Mouse (Mus musculus) cerebellum, postnatal 10 days (tissue): ENCODE measurements at regions not wholly inside any gene's neighbourhood (a gene's known extent, or its start where the extent isn't known, plus 50 kb on each side); places are given as distances from the start of the nearest gene placed in this dataset.

ENCODE experiments used
- DNase-seq, 2 experiments: peaks; one replicate each; pipeline ENCODE4 v3.0.0; 2021; ENCODE audit warnings: mixed read lengths in 2 of 2

DNA sequence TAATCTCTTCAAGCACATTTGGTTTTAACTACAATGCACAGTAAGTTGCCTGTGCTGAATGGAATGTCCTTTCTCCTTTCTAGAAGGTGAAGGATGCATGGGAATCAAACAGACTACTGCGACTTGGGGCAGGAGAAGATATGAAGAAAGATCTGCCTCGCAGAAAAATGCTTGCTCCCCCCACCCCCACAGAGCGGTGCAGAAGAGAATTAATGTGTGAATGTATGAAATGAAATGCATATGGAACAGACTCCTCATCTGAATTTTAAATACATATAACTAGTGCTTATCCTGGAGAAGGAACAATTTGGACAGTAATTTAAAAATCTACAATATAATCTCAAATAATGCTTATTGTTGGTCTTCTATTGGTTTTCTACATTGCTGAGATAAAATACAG is 283.0 kb upstream of the Clnk start:
- no peak for DNase-seq

DNA sequence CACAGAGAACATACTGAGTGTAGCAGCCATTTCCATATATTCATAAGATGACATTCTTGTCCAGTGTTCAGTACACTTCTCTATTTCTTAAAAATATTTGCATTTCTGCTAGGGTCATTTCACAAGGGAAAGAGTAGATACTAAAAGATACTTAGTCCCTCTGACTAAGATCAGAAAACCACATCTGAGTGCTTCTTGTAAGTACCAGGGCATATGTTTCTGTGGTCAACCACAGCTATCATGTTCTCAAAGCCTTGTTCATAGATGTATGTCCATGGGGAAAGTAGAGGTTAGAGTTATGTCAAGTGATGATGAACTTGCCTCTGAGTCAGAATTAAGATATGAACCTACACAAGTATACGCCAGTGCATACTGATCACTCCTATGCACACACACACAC is 279.2 kb upstream of the Clnk start:
- no peak for DNase-seq

DNA sequence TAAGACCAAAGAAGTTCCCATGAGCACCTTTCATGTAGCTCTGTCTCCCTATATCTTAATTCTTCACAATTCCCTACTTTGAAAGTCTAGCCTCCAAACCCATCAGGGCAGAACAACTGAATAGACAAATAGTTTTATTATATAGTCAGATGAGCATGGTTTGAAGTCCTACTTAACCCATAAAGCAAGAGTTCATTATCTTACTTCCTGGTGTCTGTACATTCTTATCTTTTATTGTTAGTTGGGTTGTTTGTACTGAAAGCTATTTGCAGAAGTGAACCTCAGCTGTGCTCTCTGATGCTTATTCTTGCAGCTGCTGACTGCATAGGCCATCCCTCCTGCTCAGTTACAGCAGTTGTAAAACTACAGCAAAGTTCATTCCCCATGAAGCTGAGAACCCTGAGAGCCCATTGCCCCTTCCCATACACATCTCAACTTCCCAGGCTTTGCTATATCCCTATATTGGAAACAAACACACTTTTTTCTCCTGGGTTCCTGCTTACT is 276.7 kb upstream of the Clnk start:
- DNase-seq, result no peak

DNA sequence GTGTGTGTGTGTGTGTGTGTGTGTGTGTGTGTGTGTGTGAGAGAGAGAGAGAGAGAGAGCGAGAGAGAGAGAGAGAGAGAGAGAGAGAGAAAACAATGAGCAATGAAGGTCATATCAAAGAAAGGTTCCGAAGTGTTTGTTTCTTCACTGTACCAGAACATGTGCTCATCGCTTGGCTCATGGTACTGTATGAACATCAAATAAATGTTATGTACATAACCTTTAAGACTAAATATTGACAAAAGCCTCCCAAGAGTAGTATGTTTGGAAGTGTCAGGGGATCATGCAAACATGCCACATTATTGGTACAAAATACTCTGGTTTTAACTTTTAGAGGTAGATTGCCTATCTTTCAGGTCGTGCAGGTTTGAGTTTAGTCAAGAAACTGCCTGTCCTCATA is 275.3 kb upstream of the Clnk start:
- no peak for DNase-seq

DNA sequence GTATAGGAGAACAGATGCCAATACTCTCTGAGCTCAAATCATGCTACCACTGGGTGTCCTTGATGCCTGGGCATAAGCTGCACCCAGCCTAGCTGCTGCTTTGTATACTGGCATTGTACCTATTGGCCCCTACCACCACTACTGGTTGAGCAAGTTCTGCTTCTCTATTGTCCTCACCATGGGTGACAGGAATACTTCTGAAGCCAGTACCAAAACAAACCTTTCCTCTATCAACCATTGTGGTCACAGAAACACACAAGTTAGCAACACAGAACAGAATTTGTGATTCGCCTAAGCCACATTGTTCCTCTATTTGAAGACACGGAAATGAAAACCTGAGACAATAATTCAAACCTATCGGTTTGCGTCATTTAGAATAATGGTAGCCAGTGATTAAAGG is 274.3 kb upstream of the Clnk start:
- DNase-seq, result no peak

DNA sequence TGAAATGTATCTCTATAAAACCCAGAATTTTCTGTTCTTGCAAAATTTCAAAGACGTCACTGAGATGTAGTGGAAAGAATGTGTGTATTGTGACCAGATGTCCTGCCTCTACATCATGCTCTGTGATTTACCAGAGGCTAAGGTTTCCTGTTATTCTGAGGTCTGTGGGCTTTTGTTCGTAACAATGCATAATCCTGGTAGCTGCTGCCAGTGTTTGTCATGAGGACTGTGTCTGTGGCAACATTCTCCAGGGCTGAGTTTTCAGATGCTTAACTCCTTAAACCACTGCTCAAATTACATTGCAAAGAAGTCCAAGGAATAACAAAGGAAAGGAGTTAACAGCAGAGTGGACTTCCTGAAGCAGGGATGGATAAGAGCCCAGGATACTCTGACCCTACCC is 269.0 kb upstream of the Clnk start:
- no peak for DNase-seq

DNA sequence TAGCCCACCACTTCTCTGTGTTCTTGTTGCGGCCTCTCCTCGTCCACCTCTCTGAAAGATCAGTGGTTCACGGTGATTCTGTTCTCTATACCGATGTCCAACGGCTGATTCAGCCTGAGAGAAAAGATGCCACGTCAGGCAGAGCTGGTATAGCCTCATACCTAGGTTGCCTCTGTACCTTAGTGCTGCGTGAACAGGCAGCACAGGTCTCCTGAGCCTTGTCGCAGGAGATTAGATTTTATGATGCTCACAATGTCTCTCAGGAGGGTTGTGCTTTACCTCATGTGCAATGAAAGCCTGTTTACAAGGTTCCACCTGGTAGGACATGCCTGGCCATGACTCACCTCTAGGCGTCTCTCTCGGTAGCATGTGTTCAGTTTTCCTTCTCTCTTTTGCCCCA is 267.6 kb upstream of the Clnk start:
- DNase-seq, result no peak

DNA sequence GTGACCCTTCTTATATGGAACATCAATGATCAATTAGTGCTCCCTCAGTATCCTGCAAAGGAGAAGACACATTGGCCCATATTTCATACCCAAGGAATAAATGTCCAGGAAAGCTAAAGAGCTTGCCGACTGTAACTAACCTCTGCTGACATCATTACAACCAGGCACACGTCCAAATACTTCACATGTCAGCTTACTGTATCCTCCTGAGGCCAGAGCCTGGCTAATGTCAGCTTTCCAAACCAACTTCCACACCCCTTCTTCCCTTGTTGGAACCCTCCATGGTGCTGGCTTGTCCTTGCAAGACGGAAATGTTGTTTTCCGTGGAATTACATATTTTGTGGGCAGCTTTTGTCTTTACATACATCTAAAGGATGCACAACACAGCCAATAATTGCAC is 267.0 kb upstream of the Clnk start:
- DNase-seq, result peak; percentile 57 to 59

DNA sequence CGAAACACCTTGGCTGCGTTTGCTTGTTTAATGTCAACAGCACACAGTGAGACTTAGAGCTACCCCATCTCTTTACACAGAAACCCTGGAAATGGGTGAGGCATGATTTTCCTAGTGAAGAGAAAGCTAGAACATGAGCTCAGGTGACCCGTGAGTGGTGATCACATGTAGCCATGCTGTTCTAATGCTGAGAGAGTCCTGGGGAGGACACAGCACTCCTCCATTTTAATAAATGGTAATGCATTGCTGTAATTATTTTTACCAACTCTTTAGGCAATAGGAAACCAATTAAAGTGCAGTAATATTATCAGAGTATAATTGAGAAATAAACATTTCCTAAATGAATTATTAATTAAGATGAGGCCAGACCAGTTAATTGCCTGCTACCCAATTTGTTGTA is 261.8 kb upstream of the Clnk start:
- no peak for DNase-seq

DNA sequence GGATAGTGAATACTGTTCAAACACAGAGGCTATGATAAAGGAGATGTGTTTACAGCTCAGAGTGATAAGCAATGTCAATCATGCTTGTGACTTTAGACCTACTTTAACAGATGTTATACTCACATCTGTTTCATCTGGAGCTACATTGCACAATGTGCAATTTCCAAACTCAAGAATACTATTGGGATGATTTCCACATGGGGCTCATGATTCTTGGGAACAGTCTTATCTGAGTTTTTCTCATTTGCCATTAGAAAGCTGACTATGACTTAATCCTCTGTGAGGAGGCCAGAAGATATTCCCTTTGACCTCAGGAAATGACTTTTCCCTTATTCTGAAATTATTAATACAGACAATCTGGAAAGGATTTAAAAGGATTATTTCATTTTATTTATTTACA is 252.3 kb upstream of the Clnk start:
- DNase-seq, result no peak

DNA sequence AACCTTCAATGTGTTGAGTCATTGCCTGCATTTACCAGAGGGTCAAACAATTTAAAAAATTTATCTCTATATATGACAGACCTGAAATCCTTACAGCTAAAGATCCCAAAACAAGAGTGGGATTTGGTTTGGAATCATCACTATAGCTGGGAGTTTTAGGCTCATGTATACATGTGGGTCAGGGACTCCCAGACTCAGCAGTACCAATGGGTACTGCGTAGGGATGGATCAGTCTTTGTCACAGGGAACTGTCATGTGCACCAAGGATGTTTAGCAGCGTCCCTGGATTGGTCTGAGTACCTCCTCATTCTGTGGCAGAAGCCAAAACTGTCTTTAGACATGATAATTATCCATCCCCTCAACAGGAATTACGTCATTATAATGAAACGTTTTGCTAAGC is 250.2 kb upstream of the Clnk start:
- no peak for DNase-seq

DNA sequence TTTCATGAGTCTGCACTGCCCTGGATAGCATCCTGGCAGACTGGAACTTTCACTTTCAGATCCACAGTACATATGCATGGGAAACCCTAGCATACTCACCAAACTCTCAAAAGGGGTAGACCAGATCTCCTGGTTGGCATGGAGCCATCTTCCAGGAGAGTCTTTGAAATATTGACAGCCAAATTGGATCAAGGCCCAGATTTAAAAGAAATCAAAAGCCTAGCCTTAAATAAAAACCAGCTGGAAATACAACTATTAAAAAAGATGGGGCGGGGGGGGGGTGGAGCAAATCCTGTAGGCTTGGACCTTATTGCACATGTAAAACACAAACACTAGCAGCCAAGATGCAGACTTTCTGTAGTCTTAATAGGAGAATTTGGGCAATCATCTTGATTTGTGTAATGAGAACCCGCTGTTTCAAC is 249.7 kb upstream of the Clnk start:
- DNase-seq, result peak; percentile 72 to 77

DNA sequence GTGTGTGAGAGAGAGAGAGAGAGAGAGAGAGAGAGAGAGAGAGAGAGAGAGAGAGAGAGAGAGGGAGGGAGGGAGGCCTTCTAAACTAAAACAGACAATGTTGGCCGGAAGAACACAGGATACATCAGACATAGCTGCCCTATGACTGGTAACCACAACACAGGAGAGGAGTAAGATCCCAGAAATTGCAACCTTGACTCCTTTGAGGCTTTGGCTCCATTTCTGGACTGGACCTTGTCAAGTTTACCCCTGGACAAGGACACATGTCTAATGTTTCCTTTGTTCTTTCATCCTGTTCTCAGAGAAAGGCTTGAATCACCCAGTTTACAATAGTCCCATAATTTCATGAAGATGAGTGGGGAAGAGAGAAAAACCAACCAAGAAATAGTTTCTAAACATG is 233.7 kb upstream of the Clnk start:
- no peak for DNase-seq

DNA sequence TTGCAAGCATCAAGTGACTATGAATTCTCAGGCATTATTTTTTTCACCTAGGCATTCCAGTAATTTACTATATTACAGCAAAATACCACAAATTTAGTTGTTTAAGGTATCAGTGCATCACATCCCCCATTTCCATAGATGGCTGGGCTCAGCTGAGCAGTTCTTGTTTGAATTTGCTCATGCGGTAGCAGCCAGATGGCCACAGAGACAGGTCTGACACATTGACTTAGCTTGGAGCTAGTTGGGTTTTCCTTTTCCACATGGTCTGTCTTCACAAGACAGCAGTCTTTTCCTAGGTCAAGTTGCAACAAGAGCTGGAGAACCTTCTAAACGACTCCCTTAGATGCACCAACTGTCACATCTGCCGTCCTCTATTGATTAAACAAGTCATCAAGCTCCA is 232.9 kb upstream of the Clnk start:
- DNase-seq, result peak; percentile 44 to 57

DNA sequence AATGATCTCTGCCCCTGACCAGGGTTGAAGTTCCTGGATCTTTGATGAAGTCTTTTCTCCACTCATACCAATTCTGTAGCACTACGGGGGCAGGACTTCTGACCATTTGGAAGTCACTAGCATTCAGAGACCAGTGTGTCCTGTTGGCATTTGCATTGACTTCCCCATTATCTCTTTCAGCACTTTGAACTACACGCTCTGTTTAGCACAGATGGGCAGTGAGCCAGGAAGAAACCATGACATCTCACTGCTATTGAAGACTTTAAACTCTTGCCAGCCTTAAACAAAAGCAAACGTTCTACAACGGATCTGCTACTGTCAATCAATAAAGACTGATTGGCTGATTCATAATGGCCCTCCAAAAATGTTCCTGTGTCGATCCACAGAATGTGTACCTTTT is 222.5 kb upstream of the Clnk start:
- peak; percentile 29 to 38 for DNase-seq

DNA sequence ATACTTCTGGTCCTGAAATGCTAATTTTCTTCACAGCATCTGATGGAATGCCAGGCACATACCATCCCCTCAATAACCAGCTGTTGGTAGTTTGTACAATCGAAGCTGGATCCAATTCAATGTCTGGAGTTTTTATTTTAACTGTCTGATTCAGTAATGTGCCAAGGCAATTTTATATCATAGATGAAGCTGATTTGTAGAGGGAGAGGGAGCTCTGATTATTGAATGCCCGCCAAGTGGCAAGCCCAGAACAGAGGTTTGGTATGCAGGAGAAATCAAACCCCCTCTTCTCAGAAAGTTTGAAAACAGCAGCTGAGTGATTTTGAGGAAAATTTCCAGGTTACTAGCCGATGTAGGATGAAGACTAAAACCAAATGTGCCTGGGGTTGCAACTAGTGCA is 218.3 kb upstream of the Clnk start:
- DNase-seq, result no peak

DNA sequence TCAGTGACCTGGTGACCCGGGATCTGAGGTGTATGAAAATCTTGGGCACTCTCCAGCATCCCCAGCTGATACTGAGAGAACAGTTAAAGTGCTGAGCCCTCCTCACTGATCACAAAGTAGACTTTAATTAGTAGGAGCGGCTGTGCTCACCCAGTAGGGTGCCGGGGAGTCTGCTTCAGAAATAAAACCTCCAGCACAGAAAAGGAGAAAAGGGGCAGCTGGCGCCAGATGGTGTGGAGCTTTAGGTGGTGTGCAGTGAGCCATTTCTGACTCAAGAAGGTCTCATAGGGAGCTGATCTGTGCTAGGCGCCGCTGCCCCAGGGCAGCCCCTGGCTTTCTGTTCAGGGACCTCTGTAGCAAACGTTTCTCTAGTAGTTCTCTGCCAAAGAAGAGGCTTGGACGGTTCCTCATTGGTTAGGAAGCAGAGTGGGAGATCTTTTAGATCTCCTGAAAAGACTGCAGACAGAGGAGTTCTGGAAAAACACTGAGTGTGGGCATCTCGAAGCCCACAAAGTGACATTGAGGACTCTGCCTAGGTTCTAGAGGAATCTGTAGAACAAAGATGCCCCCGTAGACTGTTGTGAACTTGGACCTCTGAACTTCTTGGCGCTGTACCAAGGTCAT is 200.1 kb upstream of the Clnk start:
- DNase-seq, result peak; percentile 87 to 92

DNA sequence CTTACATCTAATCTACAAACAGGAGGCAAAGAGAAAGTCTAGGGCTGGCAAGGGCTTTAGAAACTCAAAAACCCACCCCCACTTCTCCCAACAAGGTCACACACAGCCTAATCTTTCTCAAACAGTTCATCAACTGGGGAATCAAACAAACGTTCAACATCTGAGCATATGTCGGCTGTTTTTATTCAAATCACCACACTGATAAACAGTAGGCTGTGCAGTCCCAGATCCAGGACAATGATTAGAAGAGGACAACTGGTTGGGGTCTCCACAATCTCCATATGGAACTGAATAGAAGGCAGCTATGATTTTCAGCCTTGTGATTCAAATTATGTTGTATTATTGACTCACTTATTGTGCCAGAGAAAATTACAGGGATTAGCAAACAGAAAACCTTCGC is 193.1 kb upstream of the Clnk start:
- no peak for DNase-seq

DNA sequence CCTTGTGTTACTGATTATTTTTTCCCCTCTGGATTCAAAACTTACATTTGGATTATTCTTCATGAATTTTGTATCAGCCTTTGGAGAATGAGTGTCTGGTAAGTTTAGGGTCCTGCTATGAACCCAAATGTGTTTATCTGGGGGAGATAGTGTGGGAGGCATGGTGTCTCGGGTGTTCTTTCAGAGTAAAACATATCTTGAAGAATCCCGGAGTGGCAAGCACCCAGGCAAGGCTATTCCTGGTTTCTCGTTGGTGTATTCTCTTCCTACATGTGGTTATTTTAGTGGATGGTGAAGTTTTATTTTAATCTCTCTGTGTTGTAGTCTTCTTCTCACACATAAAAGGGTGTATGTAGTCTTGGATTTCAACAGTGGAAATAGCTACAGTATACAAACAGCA is 186.4 kb upstream of the Clnk start:
- DNase-seq, result no peak

DNA sequence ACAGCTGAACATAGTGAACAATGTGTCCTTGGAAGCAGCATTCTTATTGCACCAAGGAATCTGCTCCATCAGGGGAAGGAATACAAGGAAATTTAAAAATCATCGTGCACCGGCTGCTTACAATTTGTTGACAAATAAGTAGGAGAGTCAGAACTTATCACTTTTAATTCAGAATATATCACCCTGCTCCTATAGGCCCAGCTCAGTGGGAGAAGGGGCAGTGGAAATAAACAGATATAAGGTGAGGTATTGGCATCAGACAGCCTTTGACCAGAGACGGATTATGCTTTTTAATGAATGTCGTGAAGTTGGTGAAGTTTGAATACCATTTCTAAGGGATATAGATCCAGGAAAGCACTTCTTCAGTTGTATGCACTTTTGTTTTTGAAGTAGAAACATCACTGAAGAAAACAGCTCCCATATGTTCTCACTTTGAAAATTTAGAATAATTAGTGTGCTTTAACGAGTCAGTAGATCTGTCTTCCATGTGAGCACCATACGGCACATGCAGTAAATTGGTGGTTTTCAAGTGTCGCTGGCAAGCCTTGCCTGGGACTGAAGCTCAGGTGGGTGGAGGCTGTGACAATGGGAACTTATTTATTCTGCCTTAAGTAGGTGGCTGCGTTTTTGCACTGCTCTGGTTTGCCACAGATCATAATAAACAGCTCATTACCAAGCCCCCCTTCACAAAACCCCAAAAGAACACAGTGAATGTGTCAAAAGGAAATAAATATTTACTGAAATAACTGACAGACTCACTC is 176.1 kb upstream of the Clnk start:
- DNase-seq, result no peak

DNA sequence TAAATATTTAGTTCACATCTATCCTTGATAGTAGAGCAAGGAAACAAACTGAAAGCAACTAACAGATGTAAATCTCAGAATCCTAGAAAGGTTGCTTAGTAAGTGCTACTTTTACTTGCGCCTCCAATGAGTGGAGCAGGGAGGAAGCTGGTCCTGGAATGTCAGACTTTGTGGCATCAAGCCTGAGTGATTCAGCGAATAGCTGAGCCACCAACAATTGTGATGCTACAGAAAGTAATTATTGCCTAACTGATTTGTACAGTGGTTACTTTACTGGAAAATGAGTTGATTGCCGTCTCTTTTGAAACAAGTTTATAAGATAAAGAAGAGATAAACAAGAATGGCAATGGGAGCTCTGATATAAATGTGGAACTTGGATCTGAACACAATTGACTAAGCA is 173.9 kb upstream of the Clnk start:
- no peak for DNase-seq

DNA sequence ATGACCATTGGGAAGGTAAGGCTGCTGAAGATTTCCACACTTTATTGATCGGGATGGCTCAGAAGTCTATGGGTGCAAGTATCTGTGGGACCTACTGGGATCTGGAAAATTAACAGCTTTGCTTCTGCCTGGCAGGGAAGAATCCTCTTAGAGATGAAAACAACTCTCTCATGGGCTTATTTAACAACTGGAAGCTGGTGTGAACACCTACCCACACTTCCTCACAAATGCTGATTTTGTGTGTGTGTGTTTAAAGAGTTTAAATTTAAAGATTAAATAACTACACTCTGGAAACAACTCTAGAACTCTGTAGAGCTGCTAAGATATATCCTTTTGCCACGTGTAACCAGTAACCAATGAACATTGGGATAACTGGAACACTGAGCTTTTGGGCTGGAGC is 172.5 kb upstream of the Clnk start:
- no peak for DNase-seq

DNA sequence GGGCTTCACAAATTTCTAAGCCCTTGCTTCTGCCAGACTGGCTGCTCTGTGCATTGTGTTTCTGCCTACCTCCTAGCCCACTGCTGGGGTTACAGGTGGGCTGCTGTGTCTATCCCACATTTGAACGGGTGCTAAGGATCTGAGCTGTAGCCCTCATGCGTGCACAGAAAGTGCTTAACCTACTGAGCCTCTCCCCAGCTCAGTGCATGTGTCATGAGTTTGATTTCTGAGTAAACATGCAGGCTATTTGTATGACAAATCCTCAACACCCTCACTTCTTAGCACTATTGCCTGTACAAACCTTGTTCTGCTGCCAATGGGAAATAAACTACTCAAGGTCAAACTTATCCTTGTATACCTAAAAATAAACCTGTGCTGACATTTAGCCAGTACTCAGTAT is 163.9 kb upstream of the Clnk start:
- DNase-seq, result no peak

DNA sequence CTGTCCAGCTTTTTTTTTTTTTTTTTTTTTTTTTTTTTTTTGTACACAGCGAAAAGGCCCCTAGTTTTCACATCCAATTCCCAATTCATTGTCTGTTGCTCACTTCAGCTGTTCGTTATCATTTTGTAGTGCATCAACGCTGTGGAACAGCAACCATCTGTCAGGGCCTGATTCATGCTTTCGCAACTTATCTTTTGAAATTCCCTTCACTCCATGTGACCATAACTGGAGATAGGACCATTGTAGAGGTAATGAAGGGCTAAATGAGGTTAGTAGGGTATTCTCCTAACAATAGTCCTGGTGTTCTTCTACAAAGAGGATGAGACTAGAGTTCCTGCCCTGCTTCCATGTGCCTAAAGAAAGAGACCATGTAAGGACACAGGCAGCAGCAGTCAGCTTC is 146.6 kb upstream of the Clnk start:
- DNase-seq, result no peak

DNA sequence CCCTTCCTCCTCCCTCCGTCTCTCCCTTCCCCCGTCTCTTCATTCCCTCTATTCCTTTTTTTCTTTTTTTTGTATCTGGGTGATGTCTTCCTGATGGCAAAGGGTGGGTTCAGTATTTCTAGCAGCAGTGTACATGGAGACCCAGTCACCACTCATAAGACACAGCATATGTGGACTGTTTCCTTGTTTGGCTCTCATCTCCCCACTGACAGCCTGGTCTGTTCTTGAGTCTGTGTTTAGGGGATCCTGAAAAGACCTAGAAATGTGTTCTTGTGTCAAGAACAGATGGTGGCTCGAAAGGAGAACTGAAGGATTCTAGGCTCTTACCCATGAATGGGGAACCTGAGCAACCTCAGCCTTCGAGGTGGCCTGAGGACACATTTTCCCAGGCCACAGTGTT is 124.0 kb upstream of the Clnk start:
- peak in 1 of 2 experiments; percentile 4 for DNase-seq
